Mouse (Mus musculus): ENCODE results near the gene Fbxl7. TPM values are rescaled to one million over a fixed set of nuclear protein-coding genes. Genes with fewer than 3 reads are reported as not detected.

Gene Fbxl7
- polyA plus RNA-seq, 1 experiment from 2014 or later = 11.6 TPM

DNA sequence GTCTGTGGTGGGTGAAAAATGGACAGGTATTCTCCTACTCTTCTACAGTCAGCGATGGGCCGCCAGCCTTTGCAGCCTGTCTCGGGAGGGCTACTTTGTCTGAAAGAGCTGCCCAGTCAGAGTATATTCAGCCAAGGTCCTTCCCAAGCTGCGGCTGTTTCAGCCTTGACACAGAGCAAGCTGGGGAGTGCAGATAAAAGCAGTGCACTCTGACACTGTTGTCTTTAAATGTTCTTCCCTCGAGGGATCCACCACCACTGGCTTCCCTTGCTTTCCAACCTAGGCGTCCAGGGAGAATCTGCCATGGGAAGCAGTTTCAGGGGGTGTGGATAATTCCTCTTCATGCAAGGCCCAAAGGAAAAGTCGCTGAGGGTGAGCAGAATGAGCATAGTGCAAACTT is 177.4 kb downstream of the Fbxl7 start:
- H3K27ac ChIP-seq (replicated peaks) = no peak overlapping the region
- H3K9me3 ChIP-seq (replicated peaks) = no peaks in the 10 kb centered on the region
- no peak for DNase-seq (ENCODE audit: low spot score)
- no peak overlapping the region for H3K4me3 ChIP-seq
- no peaks in the 10 kb centered on the region for H3K36me3 ChIP-seq
- peaks cover 13% of the 10 kb centered on the region for H3K4me1 ChIP-seq
- 64% methylated on average over 7 of the region's 7 CpGs for WGBS
- H3K27me3 ChIP-seq (ENCODE audit: low read depth, poor library complexity, severe bottlenecking) = no peaks in the 10 kb centered on the region

- Histone ChIP-seq H3K4me1 (peaks cover 13% of the 10 kb centered on the region), H3K4me3 (no peak overlapping the region), H3K36me3 (no peaks in the 10 kb centered on the region), H3K27ac (replicated peaks) (no peak overlapping the region), H3K27me3 (ENCODE audit: low read depth, poor library complexity, severe bottlenecking) (no peaks in the 10 kb centered on the region), H3K9me3 (replicated peaks) (no peaks in the 10 kb centered on the region)
- no peak for DNase-seq (ENCODE audit: low spot score)
- WGBS = 94% methylated on average over 2 of the region's 2 CpGs
Observed at GRCm38 (mm10) chr15:26716181-26716580, 179.2 kb downstream of the Fbxl7 start.

DNA sequence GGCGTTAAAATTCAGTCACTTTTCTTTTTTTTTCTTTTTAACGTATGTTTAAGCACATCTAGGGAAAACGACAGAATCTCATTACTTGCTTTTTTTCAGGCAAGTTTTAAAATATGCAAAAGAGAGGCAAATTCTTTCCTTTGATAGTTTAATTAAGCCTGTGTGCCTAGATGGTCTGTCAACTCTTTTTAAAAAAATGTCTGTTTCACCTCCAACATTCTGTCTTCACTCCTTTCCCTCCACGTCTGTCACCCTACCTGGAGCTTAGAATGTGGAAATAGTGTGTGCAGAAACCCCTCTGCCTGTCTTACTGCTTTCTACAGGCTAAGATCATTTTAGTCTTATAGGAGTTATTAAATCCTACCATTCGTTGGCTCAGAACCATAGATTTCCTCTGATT is 179.7 kb downstream of the Fbxl7 start:
- Histone ChIP-seq H3K36me3 (no peaks in the 10 kb centered on the region), H3K4me3 (no peak overlapping the region), H3K4me1 (peaks cover 13% of the 10 kb centered on the region), H3K27me3 (ENCODE audit: low read depth, poor library complexity, severe bottlenecking) (no peaks in the 10 kb centered on the region), H3K9me3 (replicated peaks) (no peaks in the 10 kb centered on the region), H3K27ac (replicated peaks) (no peak overlapping the region)
- no peak for DNase-seq (ENCODE audit: low spot score)
- WGBS = 83% methylated on average over 5 of the region's 5 CpGs

DNA sequence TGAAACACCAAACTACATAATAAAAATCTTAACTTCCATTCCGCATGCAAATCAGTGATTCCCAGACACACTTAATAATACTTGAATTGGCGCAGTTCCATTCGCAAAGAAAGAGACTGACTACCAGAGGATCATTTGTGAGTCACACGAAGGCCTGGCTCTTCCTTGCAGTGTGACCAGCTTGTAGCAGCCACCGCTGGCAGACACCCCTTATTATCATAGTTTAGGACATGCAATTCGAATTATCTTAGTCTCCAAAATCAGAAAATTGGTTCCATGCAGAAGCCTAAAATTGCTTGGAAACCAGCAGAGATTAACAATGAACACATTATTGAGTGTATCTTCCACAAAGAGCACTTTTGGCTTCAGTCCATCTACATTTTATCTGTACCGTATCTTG is 183.1 kb downstream of the Fbxl7 start:
- Histone ChIP-seq H3K4me1 (peaks cover 5% of the 10 kb centered on the region), H3K9me3 (replicated peaks) (no peaks in the 10 kb centered on the region), H3K36me3 (no peaks in the 10 kb centered on the region), H3K27ac (replicated peaks) (no peak overlapping the region), H3K27me3 (ENCODE audit: low read depth, poor library complexity, severe bottlenecking) (no peaks in the 10 kb centered on the region), H3K4me3 (no peak overlapping the region)
- no peak for DNase-seq (ENCODE audit: low spot score)
- WGBS = 87% methylated on average over 7 of the region's 7 CpGs

GRCm38 (mm10) chr15:26704966-26705365 is 190.4 kb downstream of the Fbxl7 start:
- H3K9me3 ChIP-seq (replicated peaks) = no peaks in the 10 kb centered on the region
- no peak for DNase-seq (ENCODE audit: low spot score)
- H3K27me3 ChIP-seq (ENCODE audit: low read depth, poor library complexity, severe bottlenecking) = no peaks in the 10 kb centered on the region
- H3K36me3 ChIP-seq = no peaks in the 10 kb centered on the region
- peaks cover 6% of the 10 kb centered on the region; the same call in 1 of the 2 replicates for H3K4me1 ChIP-seq
- no peak overlapping the region for H3K4me3 ChIP-seq
- WGBS = 71% methylated on average over 2 of the region's 2 CpGs
- no peak overlapping the region for H3K27ac ChIP-seq (replicated peaks)

DNA sequence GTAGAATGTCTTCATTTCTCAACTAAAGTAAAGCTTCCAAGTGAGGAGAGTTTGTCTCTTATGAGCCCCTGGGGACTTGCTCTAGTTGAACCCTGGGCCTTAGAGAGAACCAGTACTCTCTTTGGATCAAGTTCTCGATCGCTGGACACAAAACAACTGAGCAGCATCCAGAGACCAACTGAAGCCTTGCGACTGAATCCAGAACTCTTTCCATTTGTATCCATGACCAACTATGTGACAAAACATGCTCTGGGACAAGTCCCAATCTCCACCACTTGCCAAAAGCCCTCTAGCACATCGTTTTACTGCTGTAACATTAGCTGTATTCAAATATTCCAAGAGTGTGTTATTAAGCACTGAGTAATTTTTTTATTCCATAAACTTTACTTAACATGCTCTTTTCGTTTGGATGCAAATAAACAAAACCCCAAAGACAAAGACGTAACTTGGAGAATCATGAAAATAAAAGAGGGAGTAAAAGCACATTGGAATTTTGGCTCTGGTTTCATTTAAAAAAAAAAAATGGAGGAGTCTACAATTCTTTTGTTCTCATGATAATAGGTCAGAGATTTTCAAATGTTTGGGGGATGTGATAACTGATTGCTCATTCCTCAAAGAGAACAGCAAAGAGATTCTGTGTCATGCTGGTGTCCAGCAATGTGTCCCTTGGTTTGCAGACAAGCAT is 192.1 kb downstream of the Fbxl7 start:
- Histone ChIP-seq H3K36me3 (no peaks in the 10 kb centered on the region), H3K4me3 (no peak overlapping the region), H3K4me1 (peaks cover 6% of the 10 kb centered on the region; the same call in 1 of the 2 replicates), H3K27ac (replicated peaks) (no peak overlapping the region), H3K9me3 (replicated peaks) (no peaks in the 10 kb centered on the region), H3K27me3 (ENCODE audit: low read depth, poor library complexity, severe bottlenecking) (no peaks in the 10 kb centered on the region)
- WGBS = 89% methylated on average over 6 of the region's 6 CpGs
- DNase-seq (ENCODE audit: low spot score) = no peak

- no peak for DNase-seq (ENCODE audit: low spot score)
- peaks cover 6% of the 10 kb centered on the region; the same call in 1 of the 2 replicates for H3K4me1 ChIP-seq
- 70% methylated on average over 5 of the region's 5 CpGs for WGBS
- no peak overlapping the region for H3K4me3 ChIP-seq
- no peaks in the 10 kb centered on the region for H3K36me3 ChIP-seq
- H3K27me3 ChIP-seq (ENCODE audit: low read depth, poor library complexity, severe bottlenecking) = no peaks in the 10 kb centered on the region
- no peaks in the 10 kb centered on the region for H3K9me3 ChIP-seq (replicated peaks)
- no peak overlapping the region for H3K27ac ChIP-seq (replicated peaks)
Observed at GRCm38 (mm10) chr15:26701949-26702675, 193.3 kb downstream of the Fbxl7 start.

DNA sequence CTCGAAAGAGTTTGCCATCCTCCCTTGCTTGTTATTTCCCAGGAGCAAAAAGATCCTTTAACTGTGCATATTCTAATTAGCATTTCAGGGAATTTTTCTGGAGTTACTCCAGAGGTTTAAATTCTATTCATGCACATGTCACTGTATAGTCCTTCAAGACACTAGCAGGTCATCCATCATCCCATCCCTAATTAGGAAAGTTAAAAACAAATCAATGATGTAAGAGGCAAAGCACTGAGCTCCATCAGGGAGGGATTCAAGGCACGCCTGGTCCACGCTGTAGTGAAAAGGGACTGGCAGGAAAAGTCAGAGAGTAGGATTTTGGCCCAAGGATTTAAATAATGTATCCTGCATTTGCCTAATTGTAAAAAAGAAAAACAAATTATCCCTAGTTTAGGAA is 202.3 kb downstream of the Fbxl7 start:
- Histone ChIP-seq H3K27me3 (ENCODE audit: low read depth, poor library complexity, severe bottlenecking) (no peaks in the 10 kb centered on the region), H3K4me3 (no peak overlapping the region), H3K36me3 (no peaks in the 10 kb centered on the region), H3K9me3 (replicated peaks) (no peaks in the 10 kb centered on the region), H3K27ac (replicated peaks) (no peak overlapping the region), H3K4me1 (no peaks in the 10 kb centered on the region)
- 92% methylated on average over 3 of the region's 3 CpGs for WGBS
- DNase-seq (ENCODE audit: low spot score) = no peak

GRCm38 (mm10) chr15:26688472-26689104 is 206.8 kb downstream of the Fbxl7 start:
- no peak for DNase-seq (ENCODE audit: low spot score)

DNA sequence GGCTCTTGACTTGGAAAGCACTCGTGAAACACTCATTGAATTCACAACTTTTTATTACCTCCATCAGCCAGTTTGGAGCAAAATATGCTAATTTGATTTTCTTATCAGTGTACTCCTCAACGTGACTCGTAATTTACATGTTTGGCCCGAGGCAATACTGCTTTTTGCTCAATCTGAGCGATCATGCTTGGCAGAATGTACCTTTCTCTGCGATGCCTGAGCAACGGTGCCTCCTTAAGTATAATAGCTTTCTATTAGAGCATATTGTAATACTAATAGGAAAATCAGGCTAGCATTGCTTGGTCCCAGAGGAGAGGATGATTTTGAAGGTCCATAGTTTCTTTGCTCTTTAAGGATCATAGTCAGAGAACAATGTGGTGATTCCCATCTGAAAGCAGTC is 207.7 kb downstream of the Fbxl7 start:
- no peak overlapping the region for H3K27ac ChIP-seq (replicated peaks)
- 82% methylated on average over 7 of the region's 7 CpGs for WGBS
- no peak for DNase-seq (ENCODE audit: low spot score)
- H3K27me3 ChIP-seq (ENCODE audit: low read depth, poor library complexity, severe bottlenecking) = no peaks in the 10 kb centered on the region
- H3K4me3 ChIP-seq = no peak overlapping the region
- 0 out of 2 replicates have a peak, but pooled peaks cover 4% of the 10 kb centered on the region for H3K4me1 ChIP-seq
- no peaks in the 10 kb centered on the region for H3K36me3 ChIP-seq
- H3K9me3 ChIP-seq (replicated peaks) = no peaks in the 10 kb centered on the region

More at GRCm38 (mm10) chr15:26688472-26689104, 206.8 kb downstream of the Fbxl7 start:
- H3K4me3 ChIP-seq = no peak overlapping the region
- WGBS = 82% methylated on average over 10 of the region's 10 CpGs
- H3K4me1 ChIP-seq = 0 out of 2 replicates have a peak, but pooled peaks cover 4% of the 10 kb centered on the region
- H3K36me3 ChIP-seq = no peaks in the 10 kb centered on the region
- no peaks in the 10 kb centered on the region for H3K9me3 ChIP-seq (replicated peaks)
- H3K27me3 ChIP-seq (ENCODE audit: low read depth, poor library complexity, severe bottlenecking) = no peaks in the 10 kb centered on the region
- H3K27ac ChIP-seq (replicated peaks) = no peak overlapping the region

DNA sequence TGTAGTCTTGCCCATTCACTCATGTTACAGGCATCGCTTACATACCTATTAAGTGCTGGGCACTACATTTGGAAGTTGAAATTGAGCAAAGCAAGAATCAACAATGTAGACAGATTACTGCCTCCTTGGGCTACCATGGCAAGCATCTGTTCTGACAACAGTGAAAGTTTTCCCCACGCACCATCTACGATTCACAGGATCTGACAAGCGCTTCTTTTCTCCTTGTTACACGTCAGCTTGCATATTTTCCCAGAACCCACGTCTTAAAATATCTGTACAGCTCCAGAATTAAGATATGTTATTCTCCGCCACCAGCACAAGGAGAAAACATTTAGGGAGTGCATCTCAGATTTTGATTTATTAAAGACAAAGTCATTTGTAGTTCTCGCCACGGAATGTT is 213.1 kb downstream of the Fbxl7 start:
- Histone ChIP-seq H3K36me3 (no peaks in the 10 kb centered on the region), H3K4me1 (0 out of 2 replicates have a peak, but pooled peaks cover 4% of the 10 kb centered on the region), H3K4me3 (no peak overlapping the region), H3K9me3 (replicated peaks) (no peaks in the 10 kb centered on the region), H3K27ac (replicated peaks) (no peak overlapping the region), H3K27me3 (ENCODE audit: low read depth, poor library complexity, severe bottlenecking) (no peaks in the 10 kb centered on the region)
- 95% methylated on average over 9 of the region's 9 CpGs for WGBS
- DNase-seq (ENCODE audit: low spot score) = no peak

DNA sequence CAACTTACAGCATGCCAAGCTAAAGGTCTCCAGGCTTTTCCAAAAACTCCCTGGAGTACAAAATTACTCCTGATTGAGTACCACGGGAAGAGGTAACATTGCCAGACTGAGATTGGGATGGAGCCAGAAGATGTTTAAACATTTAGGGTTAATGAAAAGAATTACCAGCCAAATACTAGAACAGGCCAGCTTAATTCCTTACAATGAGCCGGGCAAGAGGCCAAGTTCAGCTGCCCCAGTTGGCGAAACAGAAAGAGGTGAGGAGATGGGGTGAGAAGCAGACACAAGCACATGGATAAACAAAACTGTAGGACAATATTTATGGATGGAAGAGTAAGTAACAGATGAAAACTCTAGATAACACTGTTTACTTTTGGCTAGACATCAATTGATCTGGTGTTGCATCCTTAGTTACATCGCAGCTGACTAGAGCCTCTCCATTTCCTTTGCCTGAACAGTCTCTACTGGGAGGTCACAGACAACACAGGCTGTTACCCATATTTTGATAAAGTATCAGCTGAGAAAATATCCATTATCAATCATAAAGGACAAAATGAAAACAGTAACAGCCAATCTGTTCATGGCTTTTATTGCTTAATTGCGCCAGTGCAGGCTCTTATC is 222.0 kb downstream of the Fbxl7 start:
- Histone ChIP-seq H3K4me1 (no peaks in the 10 kb centered on the region), H3K9me3 (replicated peaks) (no peaks in the 10 kb centered on the region), H3K36me3 (no peaks in the 10 kb centered on the region), H3K4me3 (no peak overlapping the region), H3K27me3 (ENCODE audit: low read depth, poor library complexity, severe bottlenecking) (no peaks in the 10 kb centered on the region), H3K27ac (replicated peaks) (no peak overlapping the region)
- DNase-seq (ENCODE audit: low spot score) = no peak
- WGBS = 90% methylated on average over 5 of the region's 5 CpGs
